Mouse (Mus musculus): ENCODE results near the gene Agrn. TPM values are rescaled to one million over a fixed set of nuclear protein-coding genes. Genes with fewer than 3 reads are reported as not detected.

Gene Agrn
- polyA plus RNA-seq, 1 experiment from 2014 or later, result 38.6 TPM

DNA sequence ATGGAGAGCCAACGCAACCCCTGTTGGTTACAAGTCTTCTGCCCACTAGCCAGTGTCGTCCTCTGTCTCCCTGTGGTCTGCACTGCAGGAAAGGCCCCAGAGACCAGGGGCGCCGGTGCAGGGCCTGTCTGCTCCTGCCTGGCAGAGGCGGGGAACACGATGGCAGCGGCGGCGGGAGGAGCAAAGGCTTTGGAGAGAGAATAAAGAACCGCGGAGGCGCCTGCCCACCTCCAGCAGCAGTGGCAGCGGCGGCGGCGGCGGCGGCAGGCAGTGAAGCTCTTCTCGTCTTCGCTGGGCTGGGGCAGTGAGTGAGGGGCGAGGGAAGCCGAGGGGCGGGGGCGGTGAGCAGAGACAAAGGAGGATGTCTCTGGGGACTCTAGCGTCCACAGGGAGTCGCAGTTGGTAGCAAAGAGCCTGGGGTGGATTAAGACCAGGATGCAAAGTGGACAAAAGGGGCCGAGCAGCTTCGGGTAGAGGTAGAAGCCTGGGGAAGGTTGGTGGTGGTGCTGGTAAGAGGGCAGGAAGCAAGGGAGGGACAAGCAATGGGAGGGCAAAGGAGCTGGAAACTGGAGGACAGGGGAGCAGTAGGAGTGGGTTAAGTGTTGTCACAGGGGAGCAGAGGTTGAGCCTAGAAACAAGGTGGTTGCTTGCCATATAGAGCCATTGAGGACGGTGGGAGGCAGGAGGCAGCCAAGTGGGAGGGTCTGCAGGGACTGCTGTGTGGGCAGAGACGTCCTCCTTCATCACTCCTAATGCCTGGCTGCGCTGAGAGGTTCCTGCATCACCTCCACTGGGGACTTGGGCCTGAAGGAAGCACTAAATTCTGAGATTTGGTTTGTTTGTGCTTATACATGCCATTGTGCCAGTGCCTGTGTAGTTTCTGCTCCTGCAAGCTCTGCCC, 11.1 kb downstream of the Agrn start:
- Histone ChIP-seq H3K4me2 (ENCODE audit: low read depth, severe bottlenecking) (peak overlapping the region; percentile 50), H3K9me3 (ENCODE audit: control insufficient read depth, low read length) (no peaks in the 10 kb centered on the region), H3K9ac (ENCODE audit: low read length) (peak overlapping the region; percentile 72), H3K27me3 (ENCODE audit: control insufficient read depth, insufficient read depth, low read length) (no peaks in the 10 kb centered on the region), H3K27ac (replicated peaks; ENCODE audit: low read depth, low read length) (no peak overlapping the region), H3K4me1 (ENCODE audit: control insufficient read depth, insufficient read depth, low read length) (peaks cover 34% of the 10 kb centered on the region), H3K4me3 (ENCODE audit: low read depth, low read length) (peak overlapping the region; percentile 24), H3K36me3 (ENCODE audit: control insufficient read depth, insufficient read depth, low read length) (peaks cover 2% of the 10 kb centered on the region)
- DNase-seq (ENCODE audit: low spot score) (peak; percentile 59), ATAC-seq (ENCODE audit: insufficient number of reproducible peaks, low FRiP score, low TSS enrichment, low read depth) (no peak)
- WGBS, result 15% methylated on average over 31 of the region's 31 CpGs

DNA sequence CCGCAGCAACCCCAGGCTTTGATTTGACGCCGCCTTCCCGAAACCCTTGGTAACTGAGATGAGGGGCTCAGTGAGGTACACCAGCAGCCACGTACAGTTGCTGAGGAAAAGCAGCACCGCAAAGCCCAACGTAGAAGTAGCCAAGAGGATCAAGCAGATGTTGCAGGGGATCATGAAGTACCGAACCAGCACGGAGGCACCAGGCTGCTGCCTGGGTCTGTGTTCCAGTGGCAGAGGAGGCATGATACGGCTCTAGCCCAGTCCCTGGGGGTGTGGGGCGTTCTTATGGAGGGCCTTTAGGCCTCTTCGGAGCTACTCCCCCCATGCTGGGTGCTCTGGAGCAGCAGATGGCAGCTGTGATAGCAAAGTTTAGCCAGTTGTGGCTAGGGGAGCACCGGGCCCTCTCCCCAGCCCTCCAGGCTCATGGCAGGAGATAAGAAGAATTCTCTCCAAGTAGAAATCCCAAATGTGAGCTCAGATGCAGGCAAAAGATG, 11.8 kb downstream of the Agrn start:
- Histone ChIP-seq H3K4me2 (ENCODE audit: low read depth, severe bottlenecking) (peak overlapping the region; percentile 50), H3K9me3 (ENCODE audit: control insufficient read depth, low read length) (no peaks in the 10 kb centered on the region), H3K36me3 (ENCODE audit: control insufficient read depth, insufficient read depth, low read length) (peaks cover 2% of the 10 kb centered on the region), H3K27me3 (ENCODE audit: control insufficient read depth, insufficient read depth, low read length) (no peaks in the 10 kb centered on the region), H3K4me1 (ENCODE audit: control insufficient read depth, insufficient read depth, low read length) (peaks cover 34% of the 10 kb centered on the region), H3K9ac (ENCODE audit: low read length) (peak overlapping the region; percentile 72), H3K27ac (replicated peaks; ENCODE audit: low read depth, low read length) (no peak overlapping the region), H3K4me3 (ENCODE audit: low read depth, low read length) (peak overlapping the region; percentile 24; the same call in 1 of the 2 replicates)
- 83% methylated on average over 13 of the region's 13 CpGs for WGBS
- DNase-seq (ENCODE audit: low spot score), result no peak
- no peak for ATAC-seq (ENCODE audit: insufficient number of reproducible peaks, low FRiP score, low TSS enrichment, low read depth)

DNA sequence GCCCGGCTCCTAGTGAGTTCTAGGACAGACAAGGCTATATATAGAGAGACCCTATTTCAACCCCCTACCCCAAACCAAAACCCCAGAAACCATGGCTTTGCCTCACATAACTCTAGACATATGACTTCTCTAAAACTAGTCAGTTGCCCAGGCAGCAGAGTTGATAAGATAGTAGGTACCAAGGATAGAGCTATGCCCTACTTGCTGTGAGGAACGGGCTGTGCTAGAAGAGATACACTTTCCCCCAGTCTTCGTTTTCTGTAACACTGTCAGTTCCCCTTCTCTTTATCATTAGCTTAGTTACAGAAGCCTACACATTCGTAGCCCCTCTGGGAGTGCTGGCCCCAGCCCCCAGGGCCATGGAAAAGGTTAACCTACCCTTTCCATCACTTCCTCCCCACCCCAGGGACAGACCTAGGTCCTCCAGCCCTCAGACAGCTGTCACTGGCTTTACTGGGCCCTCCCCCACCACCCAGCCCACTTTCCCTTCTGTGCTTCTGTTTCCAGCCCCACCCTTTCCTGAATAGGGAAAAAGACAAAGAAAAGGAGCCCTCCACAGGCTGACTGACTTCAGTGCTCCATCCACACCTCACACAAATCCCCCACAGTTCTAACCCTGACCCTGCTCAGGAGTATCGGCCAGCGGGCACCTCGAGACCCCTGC, 12.9 kb downstream of the Agrn start:
- H3K4me1 ChIP-seq (ENCODE audit: control insufficient read depth, insufficient read depth, low read length), result peaks cover 29% of the 10 kb centered on the region
- no peaks in the 10 kb centered on the region for H3K27me3 ChIP-seq (ENCODE audit: control insufficient read depth, insufficient read depth, low read length)
- DNase-seq (ENCODE audit: low spot score) (no peak), ATAC-seq (ENCODE audit: insufficient number of reproducible peaks, low FRiP score, low TSS enrichment, low read depth) (no peak)
- 0 out of 2 replicates have a peak, but pooled peaks cover 1% of the 10 kb centered on the region for H3K36me3 ChIP-seq (ENCODE audit: control insufficient read depth, insufficient read depth, low read length)
- no peaks in the 10 kb centered on the region for H3K9me3 ChIP-seq (ENCODE audit: control insufficient read depth, low read length)
- no peak overlapping the region for H3K4me2 ChIP-seq (ENCODE audit: low read depth, severe bottlenecking)
- no peak overlapping the region for H3K9ac ChIP-seq (ENCODE audit: low read length)
- 93% methylated on average over 7 of the region's 7 CpGs for WGBS
- no peak overlapping the region for H3K27ac ChIP-seq (replicated peaks; ENCODE audit: low read depth, low read length)
- H3K4me3 ChIP-seq (ENCODE audit: low read depth, low read length), result no peak overlapping the region

DNA sequence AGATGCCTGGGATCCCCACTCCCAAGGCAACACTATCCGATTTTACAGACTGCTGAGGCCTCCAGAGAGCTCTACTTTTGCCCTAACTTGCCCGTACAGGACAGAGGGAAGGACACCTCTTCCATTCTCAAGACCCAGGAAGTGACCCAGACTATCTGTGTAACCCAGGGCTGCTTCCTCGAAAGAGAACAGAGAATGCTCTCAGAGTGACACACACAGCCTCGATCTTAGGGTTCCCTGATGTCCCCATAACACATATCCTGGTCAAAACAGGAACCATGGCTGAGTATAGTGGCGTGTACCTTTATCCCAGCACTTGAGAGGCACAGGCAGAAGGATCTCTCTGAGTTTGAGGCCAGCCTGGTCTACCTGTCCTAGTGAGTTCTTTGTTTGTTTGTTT, 13.5 kb downstream of the Agrn start:
- no peak overlapping the region for H3K9ac ChIP-seq (ENCODE audit: low read length)
- H3K27ac ChIP-seq (replicated peaks; ENCODE audit: low read depth, low read length), result no peak overlapping the region
- peaks cover 23% of the 10 kb centered on the region for H3K4me1 ChIP-seq (ENCODE audit: control insufficient read depth, insufficient read depth, low read length)
- H3K4me2 ChIP-seq (ENCODE audit: low read depth, severe bottlenecking), result no peak overlapping the region
- H3K4me3 ChIP-seq (ENCODE audit: low read depth, low read length), result no peak overlapping the region
- peaks cover 4% of the 10 kb centered on the region; the same call in 1 of the 2 replicates for H3K36me3 ChIP-seq (ENCODE audit: control insufficient read depth, insufficient read depth, low read length)
- ATAC-seq (ENCODE audit: insufficient number of reproducible peaks, low FRiP score, low TSS enrichment, low read depth) (no peak), DNase-seq (ENCODE audit: low spot score) (no peak)
- 89% methylated on average over 5 of the region's 5 CpGs for WGBS
- H3K27me3 ChIP-seq (ENCODE audit: control insufficient read depth, insufficient read depth, low read length), result no peaks in the 10 kb centered on the region
- H3K9me3 ChIP-seq (ENCODE audit: control insufficient read depth, low read length), result no peaks in the 10 kb centered on the region

DNA sequence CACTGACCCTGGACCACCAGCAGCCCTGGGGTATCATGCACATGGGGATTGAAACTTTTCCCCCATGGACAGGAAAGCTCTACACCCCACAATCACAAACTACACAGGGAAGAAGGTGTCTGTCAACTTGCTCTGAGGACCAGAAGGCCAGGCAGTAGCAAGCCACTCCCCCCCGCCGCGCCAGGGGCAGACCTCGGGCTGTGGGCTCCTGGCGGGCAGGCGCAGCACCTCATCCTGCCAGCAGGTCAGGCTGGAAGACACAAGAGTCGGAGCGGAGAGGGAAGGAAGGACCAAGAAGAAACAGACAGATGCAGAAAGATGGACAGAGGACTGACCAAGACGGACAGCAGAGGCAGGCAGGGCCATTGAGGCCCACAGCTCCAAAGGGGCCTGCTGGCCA, 19.7 kb downstream of the Agrn start:
- Histone ChIP-seq H3K4me1 (ENCODE audit: control insufficient read depth, insufficient read depth, low read length) (no peaks in the 10 kb centered on the region), H3K27ac (replicated peaks; ENCODE audit: low read depth, low read length) (no peak overlapping the region), H3K4me3 (ENCODE audit: low read depth, low read length) (no peak overlapping the region), H3K27me3 (ENCODE audit: control insufficient read depth, insufficient read depth, low read length) (no peaks in the 10 kb centered on the region), H3K9me3 (ENCODE audit: control insufficient read depth, low read length) (no peaks in the 10 kb centered on the region), H3K9ac (ENCODE audit: low read length) (no peak overlapping the region), H3K36me3 (ENCODE audit: control insufficient read depth, insufficient read depth, low read length) (peaks cover 23% of the 10 kb centered on the region), H3K4me2 (ENCODE audit: low read depth, severe bottlenecking) (no peak overlapping the region)
- no peak for DNase-seq (ENCODE audit: low spot score)
- WGBS, result 93% methylated on average over 9 of the region's 9 CpGs
- ATAC-seq (ENCODE audit: insufficient number of reproducible peaks, low FRiP score, low TSS enrichment, low read depth), result no peak

DNA sequence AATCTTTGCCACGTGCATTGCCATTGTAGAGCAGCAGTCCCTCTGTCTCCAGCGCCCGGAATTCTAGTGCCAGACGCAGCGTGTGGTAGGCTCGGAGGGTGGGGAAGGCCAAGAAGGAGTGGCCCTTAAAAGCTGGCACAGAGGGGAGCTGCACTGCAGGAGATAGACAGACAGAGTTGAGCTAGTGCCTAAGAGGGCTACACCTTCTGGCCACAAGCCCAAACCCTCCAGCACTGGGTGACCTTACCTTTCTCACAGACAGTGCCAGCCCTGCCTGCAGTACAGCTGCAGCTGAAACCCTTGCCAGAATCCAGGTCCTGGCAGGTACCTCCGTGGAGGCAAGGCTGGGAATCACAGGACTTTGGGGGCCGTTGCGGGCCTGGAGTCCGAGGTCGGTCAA, 25.5 kb downstream of the Agrn start:
- Histone ChIP-seq H3K27ac (replicated peaks; ENCODE audit: low read depth, low read length) (no peak overlapping the region), H3K27me3 (ENCODE audit: control insufficient read depth, insufficient read depth, low read length) (no peaks in the 10 kb centered on the region), H3K4me3 (ENCODE audit: low read depth, low read length) (no peak overlapping the region), H3K36me3 (ENCODE audit: control insufficient read depth, insufficient read depth, low read length) (peaks cover 55% of the 10 kb centered on the region), H3K9me3 (ENCODE audit: control insufficient read depth, low read length) (no peaks in the 10 kb centered on the region), H3K4me1 (ENCODE audit: control insufficient read depth, insufficient read depth, low read length) (no peaks in the 10 kb centered on the region), H3K9ac (ENCODE audit: low read length) (no peak overlapping the region), H3K4me2 (ENCODE audit: low read depth, severe bottlenecking) (no peak overlapping the region)
- DNase-seq (ENCODE audit: low spot score) (no peak), ATAC-seq (ENCODE audit: insufficient number of reproducible peaks, low FRiP score, low TSS enrichment, low read depth) (no peak)
- 94% methylated on average over 11 of the region's 11 CpGs for WGBS

DNA sequence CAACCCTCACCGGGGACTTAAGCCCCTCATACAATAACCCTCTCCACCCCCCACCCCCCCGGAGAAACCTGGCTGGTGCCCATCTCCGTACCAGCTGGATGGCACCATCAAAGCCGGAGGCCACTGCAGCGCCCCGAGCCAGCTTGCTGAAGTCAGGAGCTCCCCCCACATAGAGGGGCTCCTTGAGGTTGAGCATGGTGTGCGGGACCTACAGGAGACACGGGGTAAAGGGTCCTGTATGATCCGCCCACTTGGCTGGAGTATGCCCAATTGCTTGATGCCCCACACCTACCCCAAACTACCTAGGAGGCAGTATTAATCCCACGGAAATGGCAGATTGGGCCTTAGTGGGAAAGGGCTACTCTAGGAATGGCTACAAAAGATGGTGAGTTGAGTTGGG, 28.2 kb downstream of the Agrn start:
- no peak for ATAC-seq (ENCODE audit: insufficient number of reproducible peaks, low FRiP score, low TSS enrichment, low read depth)
- no peaks in the 10 kb centered on the region for H3K9me3 ChIP-seq (ENCODE audit: control insufficient read depth, low read length)
- H3K4me2 ChIP-seq (ENCODE audit: low read depth, severe bottlenecking), result no peak overlapping the region
- H3K36me3 ChIP-seq (ENCODE audit: control insufficient read depth, insufficient read depth, low read length), result peaks cover 58% of the 10 kb centered on the region
- no peaks in the 10 kb centered on the region for H3K27me3 ChIP-seq (ENCODE audit: control insufficient read depth, insufficient read depth, low read length)
- no peak overlapping the region for H3K9ac ChIP-seq (ENCODE audit: low read length)
- no peak overlapping the region for H3K4me3 ChIP-seq (ENCODE audit: low read depth, low read length)
- DNase-seq (ENCODE audit: low spot score), result no peak
- no peak overlapping the region for H3K27ac ChIP-seq (replicated peaks; ENCODE audit: low read depth, low read length)
- H3K4me1 ChIP-seq (ENCODE audit: control insufficient read depth, insufficient read depth, low read length), result no peaks in the 10 kb centered on the region
- WGBS, result 96% methylated on average over 10 of the region's 10 CpGs

DNA sequence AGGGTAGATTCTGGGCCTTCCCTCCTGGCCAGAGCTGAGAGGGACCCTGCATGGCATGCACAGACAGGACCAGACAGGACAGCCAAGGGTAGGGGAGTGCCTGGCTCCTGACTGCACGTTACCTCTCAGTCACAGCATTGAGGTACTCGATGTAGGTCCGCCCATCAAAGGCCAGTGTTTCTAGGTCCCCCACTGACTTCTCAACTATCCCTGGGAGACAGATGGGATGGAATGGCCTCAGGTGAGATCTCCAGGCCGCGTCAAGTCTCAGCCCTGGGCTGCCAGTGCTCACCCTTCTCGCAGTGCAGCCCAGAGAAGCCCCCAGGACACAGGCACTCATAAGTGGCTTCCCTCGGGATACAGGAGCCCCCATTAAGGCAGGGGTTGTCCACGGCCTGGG, 28.7 kb downstream of the Agrn start:
- Histone ChIP-seq H3K4me2 (ENCODE audit: low read depth, severe bottlenecking) (no peak overlapping the region), H3K4me3 (ENCODE audit: low read depth, low read length) (no peak overlapping the region), H3K9me3 (ENCODE audit: control insufficient read depth, low read length) (no peaks in the 10 kb centered on the region), H3K27me3 (ENCODE audit: control insufficient read depth, insufficient read depth, low read length) (no peaks in the 10 kb centered on the region), H3K4me1 (ENCODE audit: control insufficient read depth, insufficient read depth, low read length) (no peaks in the 10 kb centered on the region), H3K36me3 (ENCODE audit: control insufficient read depth, insufficient read depth, low read length) (peaks cover 59% of the 10 kb centered on the region), H3K9ac (ENCODE audit: low read length) (no peak overlapping the region), H3K27ac (replicated peaks; ENCODE audit: low read depth, low read length) (no peak overlapping the region)
- WGBS, result 86% methylated on average over 8 of the region's 8 CpGs
- no peak for DNase-seq (ENCODE audit: low spot score)
- ATAC-seq (ENCODE audit: insufficient number of reproducible peaks, low FRiP score, low TSS enrichment, low read depth), result no peak
